Mouse (Mus musculus) heart, adult 18-20 months (tissue): ENCODE data around the gene E130218I03Rik. TPM values are rescaled to one million over a fixed set of nuclear protein-coding genes. Genes with fewer than 3 reads are reported as not detected.

ENCODE experiments used
- DNase-seq, 2 experiments: peaks; one replicate each; pipeline ENCODE4 v3.0.0; 2021 to 2022; ENCODE audit warnings: mixed read lengths in 1 of 2
- long read RNA-seq, 2 experiments: library from polyadenylated mRNA; stranded (forward); transcript quantifications; one replicate each; pipeline ENCODE4 v2.0.0; 2021
- total RNA-seq, 2 experiments: library from RNA; stranded (reverse); gene quantifications; 2 replicates each; pipeline ENCODE4 v1.2.3; 2021

The E130218I03Rik gene
- total RNA-seq = not detected
- long read RNA-seq, experiment 1 = 0 reads
- long read RNA-seq, experiment 2 = 0 reads

DNA sequence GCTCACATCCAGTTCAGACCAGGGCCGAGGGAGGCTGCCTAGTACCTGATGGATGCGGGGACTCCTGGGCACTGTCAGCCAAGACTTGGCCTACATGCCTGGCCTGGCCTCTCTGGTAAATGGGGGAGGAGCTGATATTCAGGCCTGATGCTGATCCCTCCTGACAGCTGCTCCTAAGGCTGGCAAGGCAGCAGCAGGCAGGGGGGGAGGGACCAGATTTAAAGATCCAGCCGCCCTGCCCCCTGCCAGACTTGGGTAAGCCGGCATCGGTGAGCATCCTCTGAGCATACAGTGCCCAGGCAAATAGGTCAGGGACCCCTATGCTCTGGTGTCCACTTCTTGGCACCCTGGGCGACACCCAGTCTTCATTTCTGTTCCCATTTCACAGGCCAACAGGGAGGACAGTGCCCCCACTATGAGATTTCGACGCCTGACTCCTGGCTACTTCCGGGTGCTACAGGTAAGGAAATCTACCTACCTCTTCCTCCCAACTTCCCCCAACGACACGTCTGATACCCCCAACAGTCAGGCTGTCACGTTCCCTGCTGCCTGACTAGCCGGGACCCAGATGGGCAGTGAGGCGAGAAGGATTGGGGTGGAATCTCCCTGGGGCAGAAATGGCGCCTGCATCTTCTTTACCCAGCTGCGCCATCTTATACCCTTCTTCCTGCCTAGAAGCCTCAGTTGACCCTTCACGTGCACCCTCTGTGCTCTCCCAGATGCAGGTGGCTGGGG is at the start of gene E130218I03Rik:
Gene E130218I03Rik, plus strand, starts transcription at position 147 of the 735 bp plus-strand sequence.
- DNase-seq = no peak

DNA sequence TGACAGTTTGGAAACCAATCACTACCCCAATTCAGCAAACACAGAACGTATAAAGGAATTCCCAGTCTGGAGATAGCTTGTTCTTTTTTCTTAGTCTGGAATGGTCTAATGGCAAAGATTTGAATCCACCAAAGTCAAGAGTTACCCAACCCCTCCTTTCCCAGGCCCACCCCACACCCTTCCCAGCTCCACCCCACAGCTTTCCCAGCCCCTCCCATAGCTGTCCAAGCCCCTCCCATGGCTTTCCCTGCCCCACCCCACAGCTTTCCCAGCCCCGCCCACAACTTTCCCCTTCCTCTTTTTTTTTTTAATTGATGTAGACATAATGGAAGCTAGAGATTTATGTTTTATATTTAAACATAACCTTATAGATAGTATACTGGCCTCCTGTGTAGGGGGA is 44.1 kb upstream of the E130218I03Rik start:
- DNase-seq = no peak

DNA sequence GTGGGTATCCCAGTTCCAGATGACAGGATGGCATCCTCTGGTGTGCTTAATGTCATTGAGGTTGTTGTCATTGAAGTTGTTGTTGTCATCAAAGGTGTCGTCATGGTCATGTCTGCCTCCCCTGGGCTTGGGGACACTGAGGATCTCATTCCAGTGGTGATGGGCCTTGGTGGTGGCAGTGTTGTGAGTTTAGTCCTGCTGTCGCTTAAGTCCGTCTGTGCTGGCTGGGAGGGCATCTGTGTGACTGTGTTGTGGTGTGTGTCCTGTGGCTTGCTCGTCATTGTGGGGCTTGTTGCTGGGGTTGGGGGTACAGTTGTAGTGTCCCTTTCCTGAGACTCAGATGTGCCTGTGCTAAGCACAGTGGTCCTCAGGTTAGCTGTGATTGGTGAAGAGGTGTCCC is 40.6 kb upstream of the E130218I03Rik start, which contains the start of gene Gm7534:
Gene Gm7534, minus strand, starts transcription at position 101 of the 400 bp plus-strand sequence.
- no peak for DNase-seq

DNA sequence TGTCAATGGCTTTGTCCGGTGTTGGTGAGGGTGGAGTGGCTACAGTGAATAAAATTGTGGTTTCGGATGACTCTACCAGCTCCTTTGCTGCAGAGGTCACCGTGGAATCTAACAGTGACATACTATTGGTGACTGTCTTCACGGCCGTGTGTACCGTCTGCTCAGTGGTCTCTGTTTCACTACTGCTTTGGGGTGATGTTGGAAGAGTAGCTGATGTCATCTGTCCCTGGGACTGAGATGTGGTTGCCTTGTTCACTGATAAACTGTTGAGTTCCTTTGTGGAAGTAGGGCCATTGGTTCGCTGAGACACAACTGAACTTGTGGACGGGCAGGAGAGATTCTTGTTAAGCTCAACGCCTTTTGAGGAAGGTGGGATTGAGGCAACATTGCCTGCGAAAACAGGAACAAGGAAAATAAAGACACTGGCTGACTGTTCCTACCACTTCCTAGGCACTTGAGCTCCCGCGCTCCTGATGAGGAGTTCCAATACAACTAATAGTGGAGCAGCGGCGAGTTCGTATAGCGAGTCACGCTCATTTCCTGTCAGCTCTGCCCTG is 40.0 kb upstream of the E130218I03Rik start:
- DNase-seq = no peak

DNA sequence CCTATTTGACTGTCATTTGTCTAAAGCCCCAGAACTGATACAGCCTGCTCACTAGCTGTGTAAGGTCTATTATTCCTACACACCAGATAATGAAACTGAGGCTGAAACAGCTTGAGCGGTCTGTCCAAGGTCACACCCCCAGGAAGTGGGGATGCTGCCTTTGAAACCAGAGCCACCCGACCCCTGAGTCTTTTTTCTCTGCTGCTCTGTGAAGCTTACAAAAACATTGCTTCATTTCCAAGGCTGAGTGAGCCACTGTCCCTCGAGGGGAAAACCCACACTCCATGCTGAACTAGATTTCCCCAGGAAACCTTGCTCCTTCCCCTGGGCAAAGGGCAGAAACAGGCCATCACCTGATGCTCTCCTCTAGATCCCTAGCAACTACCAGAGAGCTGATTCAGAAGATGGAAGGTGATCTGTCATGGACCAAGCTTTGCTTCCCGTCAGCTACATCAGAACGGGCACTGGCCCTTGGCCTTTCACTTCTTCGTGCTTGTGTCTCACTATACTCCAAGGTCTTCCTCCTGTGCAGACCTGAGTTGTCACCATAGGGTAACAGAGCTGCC is 36.9 kb upstream of the E130218I03Rik start:
- DNase-seq = no peak

DNA sequence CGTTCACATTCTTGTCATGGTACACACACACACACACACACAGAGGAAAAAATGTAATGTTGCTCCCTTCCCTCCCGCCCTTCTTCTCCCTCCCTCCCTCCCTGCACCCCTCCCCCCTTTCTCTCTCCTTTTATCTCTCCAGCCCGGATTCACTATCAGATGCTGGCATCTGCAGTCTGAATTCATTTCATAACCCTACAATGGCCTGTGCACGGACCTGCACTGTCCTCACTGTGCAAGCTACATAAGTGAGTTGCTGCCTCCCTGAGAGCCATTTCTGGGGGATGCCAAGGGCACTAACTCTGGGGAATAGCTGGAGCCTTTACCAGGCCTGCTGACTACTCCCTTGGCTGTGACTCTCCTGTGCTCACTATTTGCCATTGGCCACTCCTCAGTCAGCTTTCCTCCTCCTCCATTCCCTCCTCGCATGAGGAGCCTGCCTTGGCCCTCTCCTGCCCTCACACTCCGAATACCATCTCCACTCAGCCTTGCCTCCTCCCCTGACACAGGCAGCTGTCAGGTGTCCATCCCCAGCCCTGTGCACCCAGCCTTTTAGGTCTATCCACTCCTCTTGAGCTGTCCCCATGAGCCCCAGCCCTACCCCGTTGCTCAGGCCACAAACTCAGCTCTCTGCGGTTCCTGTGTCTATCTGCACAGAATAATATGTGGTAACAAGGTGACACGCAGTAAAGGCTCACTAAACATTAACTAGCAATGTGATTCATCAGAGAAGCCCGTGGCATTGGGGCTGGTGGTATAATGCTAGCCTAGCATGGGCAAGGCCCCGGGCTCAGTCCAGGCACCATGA is 20.5 kb upstream of the E130218I03Rik start:
- DNase-seq = no peak

DNA sequence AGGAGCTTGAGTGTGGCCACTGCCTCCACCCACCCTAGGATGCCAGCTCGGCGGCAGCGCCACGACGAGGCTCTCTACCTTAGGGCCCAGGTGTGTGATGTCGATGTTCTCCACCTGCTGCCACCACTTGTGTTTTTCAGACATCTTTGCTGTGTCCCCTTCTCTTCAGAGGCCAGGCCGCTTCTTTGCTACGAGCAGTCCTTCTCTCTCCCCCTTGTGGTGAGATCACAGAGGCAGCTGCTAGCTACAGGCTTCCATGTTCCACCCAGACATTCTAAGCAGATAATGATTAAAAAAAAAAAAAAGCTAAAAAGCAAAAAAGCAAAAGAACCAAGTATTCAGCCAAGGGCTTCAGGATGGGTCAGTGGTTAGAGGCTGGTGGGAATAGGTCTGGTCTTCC is 16.3 kb upstream of the E130218I03Rik start, which contains the start of gene Catsper4:
Gene Catsper4, minus strand, starts transcription at position 190 of the 400 bp plus-strand sequence.
- DNase-seq = no peak

DNA sequence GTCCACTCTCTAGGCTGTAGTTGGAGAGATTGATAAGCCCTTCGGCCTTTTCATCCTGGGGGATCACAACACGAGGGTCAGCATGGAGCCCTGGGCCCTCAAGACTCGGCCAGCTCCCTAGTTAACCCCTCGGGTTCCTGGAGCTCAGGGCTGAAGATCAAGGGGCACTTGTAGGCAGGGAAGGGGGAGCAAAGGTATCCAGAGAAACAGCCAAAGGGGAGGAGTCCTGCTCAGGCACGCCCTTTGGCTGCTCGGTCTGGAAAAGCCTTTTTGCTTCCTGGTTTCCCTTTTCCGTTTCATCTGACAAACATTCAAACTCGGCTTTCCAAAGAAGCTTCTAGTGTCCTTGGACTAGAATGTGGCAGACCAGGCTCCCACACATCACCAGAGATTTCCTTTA is 13.0 kb upstream of the E130218I03Rik start:
- no peak for DNase-seq

DNA sequence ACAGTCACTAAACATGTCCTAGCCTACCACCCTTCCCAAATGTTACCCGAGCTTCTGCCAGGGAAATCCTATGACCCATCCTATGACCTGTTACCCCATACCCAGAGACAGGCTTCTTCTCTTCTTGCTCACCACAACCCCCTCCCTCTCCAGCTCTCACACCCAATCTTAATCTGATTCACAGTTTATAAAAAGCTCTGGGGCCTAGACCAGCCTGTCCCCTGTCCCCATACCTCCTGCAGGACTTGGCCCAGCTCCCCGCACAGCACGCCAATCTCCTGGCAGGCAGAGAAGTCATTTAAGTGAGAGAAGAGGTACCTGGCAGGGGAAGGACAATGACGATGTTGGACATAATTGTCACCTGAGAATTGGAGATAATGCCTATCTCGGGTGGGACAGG is 8.6 kb upstream of the E130218I03Rik start:
- peak; percentile 51 to 67 for DNase-seq

DNA sequence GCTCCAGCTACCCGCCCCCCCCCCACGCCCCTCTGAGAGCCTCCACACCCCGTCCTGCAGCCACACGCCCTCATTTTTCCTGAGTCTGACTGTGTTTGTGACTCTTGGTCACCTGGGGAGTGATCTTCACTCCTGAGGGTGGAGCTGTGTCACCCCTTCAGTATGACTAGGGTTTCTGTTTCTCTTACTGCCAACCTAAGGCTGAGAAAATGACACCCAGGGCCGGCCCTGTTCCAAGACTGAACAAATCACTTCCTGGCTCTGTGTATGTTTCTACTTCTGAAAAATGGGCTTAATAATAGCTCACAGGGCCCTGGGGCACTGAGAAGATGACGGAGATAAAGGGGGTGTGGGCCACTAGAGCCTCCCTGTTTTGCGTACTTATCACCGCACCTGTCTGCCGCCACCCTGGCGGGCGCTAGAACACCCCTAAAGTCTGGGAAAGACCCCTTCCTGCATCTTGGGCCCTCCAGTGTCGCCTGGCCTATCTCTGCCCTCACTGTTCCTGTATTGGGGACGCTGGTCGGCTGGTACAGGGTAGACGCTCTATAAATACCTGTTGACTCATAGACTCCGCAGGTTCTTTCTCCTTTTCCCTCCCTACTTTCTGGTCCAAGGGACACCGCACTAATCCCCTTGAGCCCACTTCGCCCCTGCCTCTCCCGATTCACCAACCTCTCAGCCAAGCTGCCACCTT is 5.7 kb upstream of the E130218I03Rik start:
- DNase-seq = peak in 1 of 2 experiments; percentile 28

DNA sequence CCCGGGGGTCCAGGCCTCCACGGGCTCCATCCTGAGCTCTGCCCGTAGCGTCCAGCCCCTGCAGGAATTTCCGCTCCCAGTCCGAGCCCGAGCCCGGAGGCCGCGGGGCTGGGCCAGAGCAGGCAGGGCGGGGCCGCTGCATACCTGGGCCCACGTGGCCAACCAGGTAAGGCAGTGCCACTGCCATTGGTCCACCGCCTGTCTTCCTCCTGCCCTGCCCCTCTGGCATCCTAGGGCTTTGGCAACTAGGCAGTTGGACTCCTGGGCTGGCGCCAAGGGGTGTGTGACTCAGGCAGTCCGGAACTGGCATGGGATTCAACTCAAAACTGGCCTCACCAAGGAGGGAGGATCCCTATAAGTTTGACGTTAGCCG is 5.2 kb upstream of the E130218I03Rik start, which contains the start of gene Cnksr1:
Gene Cnksr1, minus strand, starts transcription at position 121 of the 373 bp plus-strand sequence.
- DNase-seq = peak; percentile 81 to 86

DNA sequence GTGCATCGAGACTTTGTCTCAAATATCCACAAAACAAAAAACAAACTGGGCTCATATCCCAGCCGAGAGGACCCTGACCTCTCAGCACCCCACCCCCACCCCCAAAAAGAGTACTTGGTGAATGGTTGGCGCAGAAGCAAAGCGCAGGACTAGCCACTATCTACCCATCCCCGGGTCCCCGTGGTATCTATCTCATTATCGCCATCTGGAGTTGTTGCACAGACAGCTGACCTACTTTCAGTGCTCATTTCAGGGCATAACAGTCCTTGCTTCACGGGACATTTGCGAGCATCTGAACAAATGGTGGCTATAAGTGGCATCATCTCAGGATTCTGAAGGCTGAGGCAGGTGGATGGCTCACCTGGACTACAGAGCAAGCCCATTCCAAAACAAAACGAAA is 4.8 kb upstream of the E130218I03Rik start:
- no peak for DNase-seq

DNA sequence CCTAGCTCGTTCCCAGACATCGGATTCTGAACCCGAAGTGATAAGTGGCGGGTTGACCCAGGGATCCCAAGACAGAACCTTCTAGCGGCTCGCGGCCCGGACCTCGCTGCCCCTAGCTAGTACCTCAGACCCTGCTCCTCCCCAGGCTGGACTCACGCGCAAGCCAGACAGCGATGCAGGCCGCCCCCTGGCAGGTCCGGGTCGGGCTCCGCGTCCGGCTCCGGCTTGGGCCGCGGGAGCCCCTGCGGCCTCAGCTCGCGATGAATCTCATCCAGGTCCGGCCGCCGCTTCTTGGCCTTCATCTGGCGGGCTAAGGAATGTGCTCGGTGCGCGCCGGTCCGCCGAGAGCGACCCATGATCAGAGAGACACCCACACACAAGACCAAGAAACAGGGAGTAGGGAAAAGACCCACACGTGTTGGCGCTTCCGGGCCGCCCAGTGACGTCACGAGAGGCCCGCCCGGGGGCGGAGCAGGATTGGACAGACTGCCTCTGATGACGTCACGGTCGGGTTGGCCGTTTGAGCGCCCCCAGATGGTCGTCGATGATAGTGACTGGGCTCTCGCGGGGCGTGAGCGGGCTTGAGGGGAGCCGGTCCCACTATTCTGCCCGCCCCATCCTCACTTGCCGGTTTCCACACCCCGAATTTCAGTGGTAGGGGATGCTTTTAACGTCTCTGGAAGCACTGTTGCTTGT is 1.8 kb downstream of the E130218I03Rik start, which contains the start of gene Zfp593:
Gene Zfp593, minus strand, starts transcription at position 445 of the 696 bp plus-strand sequence.
- DNase-seq = peak; percentile 94 to 98

DNA sequence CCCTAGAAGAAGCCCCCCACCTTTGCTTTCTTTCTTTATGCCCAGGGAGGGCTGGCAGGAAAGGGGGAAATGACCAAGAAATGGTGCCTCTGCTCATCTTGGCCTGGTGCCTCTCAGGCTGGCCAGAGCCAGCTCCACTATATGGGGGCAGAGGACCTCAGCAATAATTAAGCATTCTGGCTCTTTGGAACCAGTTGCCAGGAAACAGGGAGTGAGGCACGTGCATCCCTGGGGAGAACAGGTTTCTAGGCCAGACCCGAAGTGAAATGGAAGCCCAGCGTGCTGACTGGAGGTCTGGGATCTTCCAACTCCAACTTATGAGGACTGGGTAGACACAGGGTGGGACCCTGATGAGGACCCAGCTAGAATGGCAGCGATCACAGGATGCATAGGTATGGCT is 2.8 kb downstream of the E130218I03Rik start:
- no peak for DNase-seq

DNA sequence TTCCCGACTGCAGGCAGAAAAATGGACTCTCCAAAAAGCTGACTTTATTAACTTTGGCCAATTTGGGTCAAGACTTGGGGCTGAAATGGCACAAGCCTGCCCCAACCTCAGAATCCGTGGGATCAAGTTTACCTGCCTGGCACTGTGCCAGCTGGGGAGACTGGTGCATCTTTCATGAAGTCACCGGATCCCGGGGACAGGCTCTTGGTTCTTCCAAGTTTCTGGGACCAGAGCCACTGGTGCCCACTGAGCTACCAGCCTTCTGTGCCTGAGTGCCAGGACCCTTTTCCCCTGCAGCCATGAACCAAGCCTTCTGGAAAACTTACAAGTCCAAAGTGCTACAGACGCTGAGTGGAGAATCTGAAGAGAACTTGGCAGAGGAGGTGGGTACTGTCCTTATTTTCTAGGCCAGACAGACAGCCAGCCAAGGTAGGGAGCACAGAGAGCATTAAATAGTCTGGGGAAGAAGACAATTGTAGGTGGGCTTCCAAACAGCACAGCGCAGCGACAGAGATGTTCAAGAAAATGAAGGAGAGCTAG is 3.3 kb downstream of the E130218I03Rik start, which contains the start of gene Gm30191:
Gene Gm30191, plus strand, starts transcription at position 217 of the 540 bp plus-strand sequence.
- no peak for DNase-seq

DNA sequence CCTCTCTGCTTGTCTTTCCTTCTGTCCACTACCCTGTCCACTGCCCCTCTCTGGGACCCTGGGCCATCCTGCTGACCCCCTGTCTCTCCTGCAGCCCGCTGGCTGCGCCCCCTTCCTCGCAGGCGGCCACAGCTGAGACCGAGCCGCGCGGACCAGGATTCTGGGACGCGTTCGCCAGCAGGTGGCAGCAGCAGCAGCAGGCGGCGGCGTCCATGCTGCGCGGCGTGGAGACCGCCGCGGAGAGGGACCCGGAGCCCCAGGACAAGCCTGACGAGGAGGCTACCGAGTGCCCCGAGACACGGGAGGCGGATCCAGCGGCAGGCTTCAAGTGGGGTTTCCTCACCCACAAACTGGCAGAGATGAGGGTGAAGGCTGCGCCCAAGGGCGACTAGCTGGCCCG is 6.2 kb downstream of the E130218I03Rik start:
- DNase-seq = peak; percentile 68 to 86

DNA sequence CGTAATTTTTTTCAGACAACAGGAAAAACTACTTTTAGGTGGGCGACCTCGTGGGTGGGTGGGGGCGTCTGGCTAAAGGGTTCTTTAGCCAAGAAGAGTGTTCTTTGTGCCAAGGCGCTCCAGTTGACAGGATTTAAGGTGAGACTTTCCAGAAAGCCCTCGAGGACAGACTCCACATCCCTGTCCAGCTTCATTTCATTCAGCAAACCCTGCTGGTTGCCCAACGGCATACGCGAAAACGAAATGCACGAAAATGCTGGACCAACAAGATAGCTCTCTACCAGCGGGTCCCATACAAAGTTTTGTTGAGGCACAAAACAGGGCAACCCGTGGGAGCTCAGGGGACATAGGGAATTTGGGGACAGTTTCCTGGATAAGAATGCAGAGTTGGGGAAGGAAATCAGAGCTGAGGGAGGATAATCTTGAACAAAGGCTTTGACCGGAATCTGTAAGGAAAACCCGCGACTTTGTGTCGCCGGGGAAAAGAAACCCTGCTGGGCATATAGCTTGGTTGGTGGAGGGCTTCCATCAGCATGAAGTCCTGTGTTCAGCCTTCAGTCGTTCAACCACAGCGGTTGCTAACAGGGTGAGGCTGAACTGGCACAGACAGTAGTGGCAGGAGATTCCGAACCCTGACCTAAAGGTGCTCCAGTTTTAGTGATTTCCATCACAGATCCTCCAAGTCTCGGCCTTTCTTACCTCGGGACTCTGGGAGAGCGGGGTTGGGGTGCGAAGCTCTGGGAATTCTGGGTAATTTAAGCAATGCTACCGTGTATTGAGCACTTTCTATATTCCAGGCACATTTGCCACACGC is 6.9 kb downstream of the E130218I03Rik start:
- DNase-seq = peak in 1 of 2 experiments; percentile 24

DNA sequence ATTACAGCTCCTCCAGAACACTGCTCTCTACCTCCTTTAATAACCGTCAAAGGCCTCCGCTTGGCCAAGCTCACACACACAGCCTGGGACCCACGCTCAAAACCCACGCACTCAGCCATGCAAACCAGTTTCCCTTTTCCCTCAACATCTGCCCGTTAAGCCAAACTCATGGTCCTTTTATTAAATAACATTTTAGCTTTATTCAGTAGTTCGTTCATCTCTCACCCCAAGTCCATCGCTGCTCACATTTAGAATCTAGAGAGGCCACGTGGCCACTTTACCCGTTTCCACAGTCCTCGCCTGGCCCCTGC is 7.4 kb downstream of the E130218I03Rik start:
- no peak for DNase-seq

DNA sequence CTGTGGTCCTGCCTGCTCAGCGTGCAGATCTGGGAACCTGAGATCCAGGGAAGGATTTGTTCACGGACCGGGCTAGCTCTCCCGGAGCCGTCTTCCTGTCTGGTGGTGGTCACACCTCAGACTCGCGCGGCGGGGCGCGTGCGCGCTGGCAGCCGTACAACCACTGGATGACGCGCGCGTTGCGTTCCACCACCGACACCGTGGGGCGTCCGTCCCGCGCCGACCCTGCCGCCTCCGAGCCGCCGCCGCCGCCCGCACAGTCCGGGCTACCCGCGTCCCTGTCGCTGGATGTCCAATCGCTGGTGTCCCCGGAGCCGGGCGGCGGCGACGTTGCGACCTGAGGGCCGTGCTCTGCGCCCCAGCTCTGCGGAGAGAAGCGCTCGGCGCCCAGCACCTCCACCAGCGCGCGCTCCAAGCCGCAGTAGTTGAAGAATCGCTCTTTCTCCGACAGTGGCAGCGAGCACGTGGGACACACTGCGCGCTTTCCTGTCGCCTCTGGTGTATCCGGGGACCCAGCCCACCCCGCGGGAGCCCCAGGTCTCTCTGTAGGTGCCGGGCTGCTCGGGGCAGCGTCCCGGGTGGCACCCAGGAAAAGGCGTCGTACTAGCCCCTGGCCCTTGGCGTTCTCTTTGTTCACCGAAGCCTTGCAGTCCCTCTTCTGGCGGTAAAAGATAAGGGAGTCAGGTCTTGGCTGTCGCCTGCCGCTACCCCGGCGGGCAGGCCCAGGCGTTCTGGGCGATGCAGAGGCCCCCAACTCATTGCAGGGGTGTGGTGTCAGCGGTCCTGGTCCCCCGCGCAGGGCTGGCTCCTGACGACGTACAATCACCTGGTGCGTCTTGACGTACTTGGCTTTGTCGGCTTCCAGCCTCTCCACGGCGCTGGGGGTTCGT is 8.0 kb downstream of the E130218I03Rik start:
- DNase-seq = peak; percentile 37 to 56
